Comparison of ENCODE assay signal across 16 mouse cellular contexts in the genomic region with DNA sequence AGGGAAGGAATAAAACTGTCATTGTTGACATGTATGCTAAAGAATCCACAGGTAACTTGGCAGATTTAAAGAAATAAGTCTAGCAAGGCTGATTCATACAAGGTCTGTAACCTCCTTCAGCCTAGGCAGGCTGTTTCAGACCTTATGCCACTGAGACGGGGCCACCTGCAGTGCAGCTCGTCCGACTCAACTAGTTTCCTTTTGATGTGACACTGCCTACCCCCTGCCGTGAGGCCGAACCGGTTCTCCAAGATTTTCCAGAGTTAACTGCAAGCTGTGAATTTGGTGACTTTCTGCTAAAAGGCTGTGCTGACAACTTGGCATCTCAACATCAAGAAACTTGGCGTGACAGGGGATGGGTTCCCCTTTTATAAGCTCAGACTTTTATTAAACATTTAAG. TPM values are rescaled to one million over a fixed set of nuclear protein-coding genes. Genes with fewer than 3 reads are reported as not detected.
DNase-seq lines count a peak whose midpoint lies in the region; ATAC-seq lines count a peak whose summit lies in the region.
"Had no signal": no experiment of that assay in that cellular context is flagged by ENCODE, and none has a peak within 500 bp of the region (broad histone marks: within the 10 kb centered on the region; RNA-seq: fewer than 3 reads in every experiment).

No protein-coding gene starts in this region.

- H3K4me2 ChIP-seq in kidney, embryonic 14.5 days (replicated peaks; ENCODE audit: low read depth, low read length): no peak overlapping the region
- H3K4me2 ChIP-seq: limb, embryonic 12.5 days had no signal

- WGBS in kidney, embryonic 14.5 days: 14% methylated on average over 7 of the region's 7 CpGs

- H3K4me3 ChIP-seq in kidney, embryonic 14.5 days (ENCODE audit: low read length): no peak overlapping the region
- H3K4me3 ChIP-seq: forebrain, embryonic 10.5 days; limb, embryonic 12.5 days; megakaryocyte, embryonic 14.5 days had no signal

- no peak overlapping the region for H3K9ac ChIP-seq in kidney, embryonic 14.5 days (ENCODE audit: low read depth, low read length)
- H3K9ac ChIP-seq: limb, embryonic 12.5 days had no signal

- no peaks in the 10 kb centered on the region for H3K9me3 ChIP-seq in kidney, embryonic 14.5 days (ENCODE audit: control insufficient read depth, low read length)
- H3K9me3 ChIP-seq: forebrain, embryonic 10.5 days; limb, embryonic 12.5 days had no signal

- DNase-seq in kidney, adult 9 months: peak; percentile 21
- DNase-seq in ES-CJ7 (ENCODE audit: low read depth, low spot score): peak; percentile 57
- peak; percentile 36 for DNase-seq in embryo, embryonic 10.5 days (ENCODE audit: low spot score)
- peak; percentile 14 to 19 for DNase-seq in kidney, postnatal 36 days
- DNase-seq in gastrocnemius, postnatal 25 days: no peak
- DNase-seq: heart, adult 18-20 months; thymus, adult 18-20 months had no signal

- H3K27ac ChIP-seq in kidney, embryonic 14.5 days (ENCODE audit: low read depth, low read length): no peak overlapping the region
- H3K27ac ChIP-seq: forebrain, embryonic 10.5 days; limb, embryonic 12.5 days had no signal

- H3K27me3 ChIP-seq in kidney, embryonic 14.5 days (ENCODE audit: control insufficient read depth, insufficient read depth, low read length): no peaks in the 10 kb centered on the region
- H3K27me3 ChIP-seq: limb, embryonic 12.5 days had no signal

- H3K36me3 ChIP-seq in kidney, embryonic 14.5 days (ENCODE audit: control insufficient read depth, insufficient read depth, low read length): no peaks in the 10 kb centered on the region
- H3K36me3 ChIP-seq: forebrain, embryonic 10.5 days; limb, embryonic 12.5 days had no signal

- no peak for ATAC-seq in kidney, embryonic 14.5 days (ENCODE audit: low FRiP score, low TSS enrichment)
- no peak for ATAC-seq in activated CD4-positive, CD25-positive, alpha-beta regulatory T cell, adult 4 months
- no peak for ATAC-seq in inflammation-experienced regulatory T-cells, adult 6 months

- H3K4me1 ChIP-seq in kidney, embryonic 14.5 days (ENCODE audit: control insufficient read depth, insufficient read depth, low read length): no peaks in the 10 kb centered on the region
- H3K4me1 ChIP-seq: megakaryocyte, embryonic 14.5 days had no signal

RNA-seq across cellular contexts. Expression of a gene that starts 6.6 kb away (rescaled TPM):
- polyA plus RNA-seq in kidney, embryonic 14.5 days (2014; fragmentation: Nextera tagmentation; extraction: Ambion mirVana): 0.14 and 0.69 TPM in 2 replicates
- not detected for total RNA-seq in gastrocnemius, postnatal 25 days (2021)
- 1 to 10 TPM; 1.2 to 1.5 TPM for polyA plus RNA-seq in activated CD4-positive, CD25-positive, alpha-beta regulatory T cell, adult 4 months (2017; shearing (Covaris generic))
- 1 to 10 TPM in 1 of 3 experiments, under 1 TPM in 2; 0.29 to 1.5 (median 0.62) TPM for polyA plus RNA-seq in inflammation-experienced regulatory T-cells, adult 6 months (2017; shearing (Covaris generic))
- total RNA-seq: monocyte, adult 5-6 weeks had no signal
- polyA plus RNA-seq: liver, embryonic 16.5 days; spleen, adult 2 months had no signal

RNA-seq across cellular contexts. Expression of a gene that starts 30.7 kb away (rescaled TPM):
- 13.0 and 16.6 TPM in 2 replicates for polyA plus RNA-seq in kidney, embryonic 14.5 days (2014; fragmentation: Nextera tagmentation; extraction: Ambion mirVana)
- 1 to 10 TPM; 6.9 TPM for total RNA-seq in gastrocnemius, postnatal 25 days (2021)
- 10 to 100 TPM; 25.8 to 38.1 TPM for polyA plus RNA-seq in activated CD4-positive, CD25-positive, alpha-beta regulatory T cell, adult 4 months (2017; shearing (Covaris generic))
- polyA plus RNA-seq in inflammation-experienced regulatory T-cells, adult 6 months (2017; shearing (Covaris generic)): 10 to 100 TPM; 19.0 to 44.6 (median 40.6) TPM
